ENCODE assay signal across 9 mouse cellular contexts in genomic region chr3:144412538-144413272, GRCm38 (mm10).
DNase-seq lines count a peak whose midpoint lies in the region; ATAC-seq and TF ChIP-seq lines count a peak whose summit lies in the region.
"Had no signal": no experiment of that assay in that cellular context is flagged by ENCODE, and none has a peak within 500 bp of the region (broad histone marks: within the 10 kb centered on the region; RNA-seq: fewer than 3 reads in every experiment).

No protein-coding gene starts in this region.

- no peak overlapping the region for H3K9ac ChIP-seq in lung, embryonic 16.5 days (ENCODE audit: low read length)
- no peak overlapping the region for H3K9ac ChIP-seq in lung, postnatal 0 days (replicated peaks; ENCODE audit: low read depth)
- no peak overlapping the region for H3K9ac ChIP-seq in forebrain, postnatal 0 days
- H3K9ac ChIP-seq in midbrain, embryonic 12.5 days (replicated peaks), result no peak overlapping the region

- no peak for TF ChIP-seq EP300 in lung, postnatal 0 days (IDR thresholded peaks at IDR 0.05)

- H3K4me1 ChIP-seq in lung, embryonic 16.5 days (replicated peaks; ENCODE audit: control insufficient read depth, insufficient read depth, low read length), result peaks cover 11% of the 10 kb centered on the region; the same call in 1 of the 2 replicates
- no peaks in the 10 kb centered on the region for H3K4me1 ChIP-seq in lung, postnatal 0 days (ENCODE audit: insufficient read depth, low read depth, low read length)
- H3K4me1 ChIP-seq in forebrain, postnatal 0 days (ENCODE audit: insufficient read depth), result peaks cover 14% of the 10 kb centered on the region
- H3K4me1 ChIP-seq in midbrain, embryonic 12.5 days, result peaks cover 30% of the 10 kb centered on the region

- no peaks in the 10 kb centered on the region for H3K27me3 ChIP-seq in lung, embryonic 16.5 days (ENCODE audit: control insufficient read depth, insufficient read depth, low read depth, low read length)
- H3K27me3 ChIP-seq in lung, postnatal 0 days (replicated peaks; ENCODE audit: insufficient read depth, low read length), result no peaks in the 10 kb centered on the region
- H3K27me3 ChIP-seq in forebrain, postnatal 0 days (ENCODE audit: insufficient read depth, low read length), result no peaks in the 10 kb centered on the region
- H3K27me3 ChIP-seq in midbrain, embryonic 12.5 days, result no peaks in the 10 kb centered on the region

- no peak overlapping the region for H3K27ac ChIP-seq in lung, embryonic 16.5 days (ENCODE audit: low read length)
- no peak overlapping the region for H3K27ac ChIP-seq in lung, postnatal 0 days (ENCODE audit: low read length)
- H3K27ac ChIP-seq in forebrain, postnatal 0 days (ENCODE audit: low read depth, low read length), result peak overlapping the region; percentile 30; the same call in 1 of the 2 replicates
- H3K27ac ChIP-seq in midbrain, embryonic 12.5 days (replicated peaks), result peak overlapping the region; percentile 46; the same call in 1 of the 2 replicates

- no peak; the same call in 1 of the 2 replicates for ATAC-seq in lung, embryonic 16.5 days (ENCODE audit: low read depth)
- ATAC-seq in lung, postnatal 0 days, result no peak; the same call in 1 of the 2 replicates
- ATAC-seq in forebrain, postnatal 0 days, result peak; percentile 57
- peak; percentile 87 for ATAC-seq in midbrain, embryonic 12.5 days (ENCODE audit: low FRiP score, low read depth)
- ATAC-seq in megakaryocyte progenitor cell, adult 5-6 weeks (replicated peaks; ENCODE audit: poor library complexity), result no peak

- DNase-seq in lung, postnatal 0 days (ENCODE audit: low spot score), result no peak
- peak; percentile 46 for DNase-seq in forebrain, postnatal 0 days
- DNase-seq in spleen, postnatal 4 days (ENCODE audit: low spot score in 2 of 2), result no peak
- DNase-seq in c-Kit-positive CD71-positive TER-119-positive erythroid progenitor cells, embryonic 14.5 days (ENCODE audit: low spot score), result no peak
- DNase-seq in cerebellum, adult 9-11 months, result no peak
- DNase-seq: adrenal gland, postnatal 10 days had no signal

- WGBS in lung, embryonic 16.5 days, result 5% methylated on average over 10 of the region's 10 CpGs
- WGBS in lung, postnatal 0 days, result 8% methylated on average over 10 of the region's 10 CpGs
- WGBS in forebrain, postnatal 0 days, result 3% methylated on average over 10 of the region's 10 CpGs
- 1% methylated on average over 10 of the region's 10 CpGs for WGBS in midbrain, embryonic 12.5 days

- no peak for TF ChIP-seq CTCF in lung, postnatal 0 days (IDR thresholded peaks at IDR 0.05)
- no peak for TF ChIP-seq CTCF in forebrain, postnatal 0 days (IDR thresholded peaks at IDR 0.05; ENCODE audit: low read depth)

- no peaks in the 10 kb centered on the region for H3K36me3 ChIP-seq in lung, embryonic 16.5 days (ENCODE audit: control insufficient read depth, insufficient read depth, low read length)
- H3K36me3 ChIP-seq in lung, postnatal 0 days (ENCODE audit: insufficient read depth, low read length), result no peaks in the 10 kb centered on the region
- H3K36me3 ChIP-seq in forebrain, postnatal 0 days (ENCODE audit: insufficient read depth), result no peaks in the 10 kb centered on the region
- no peaks in the 10 kb centered on the region for H3K36me3 ChIP-seq in midbrain, embryonic 12.5 days

- H3K9me3 ChIP-seq in lung, embryonic 16.5 days (ENCODE audit: control insufficient read depth, low read length), result peaks cover 3% of the 10 kb centered on the region; the same call in 1 of the 2 replicates
- H3K9me3 ChIP-seq in lung, postnatal 0 days (ENCODE audit: low read length), result no peaks in the 10 kb centered on the region
- no peaks in the 10 kb centered on the region for H3K9me3 ChIP-seq in forebrain, postnatal 0 days (ENCODE audit: low read length)
- H3K9me3 ChIP-seq in midbrain, embryonic 12.5 days, result peaks cover 11% of the 10 kb centered on the region

- no peak overlapping the region for H3K4me3 ChIP-seq in lung, embryonic 16.5 days (ENCODE audit: low read length)
- no peak overlapping the region for H3K4me3 ChIP-seq in lung, postnatal 0 days (ENCODE audit: low read depth, low read length)
- no peak overlapping the region for H3K4me3 ChIP-seq in forebrain, postnatal 0 days (ENCODE audit: low read depth, low read length)
- H3K4me3 ChIP-seq in midbrain, embryonic 12.5 days, result no peak overlapping the region

- H3K4me2 ChIP-seq in lung, embryonic 16.5 days (ENCODE audit: low read depth, low read length), result peak overlapping the region; percentile 29; the same call in 1 of the 2 replicates
- H3K4me2 ChIP-seq in lung, postnatal 0 days (replicated peaks; ENCODE audit: low read depth, low read length), result no peak overlapping the region
- H3K4me2 ChIP-seq in forebrain, postnatal 0 days (ENCODE audit: low read depth), result peak overlapping the region; percentile 28
- H3K4me2 ChIP-seq in midbrain, embryonic 12.5 days (replicated peaks), result peak overlapping the region; percentile 38

Comparison
In these comparisons a context has a peak if more than half of its experiments do, and no peak if none do; other contexts are left out.
1. ATAC-seq: peak in forebrain, postnatal 0 days (single experiment) and midbrain, embryonic 12.5 days (single experiment); none in lung, embryonic 16.5 days (single experiment), lung, postnatal 0 days (single experiment) and megakaryocyte progenitor cell, adult 5-6 weeks (single experiment).
2. H3K27ac ChIP-seq: peak in forebrain, postnatal 0 days (single experiment) and midbrain, embryonic 12.5 days (single experiment); none in lung, embryonic 16.5 days (single experiment) and lung, postnatal 0 days (single experiment).